Mouse (Mus musculus) limb, embryonic 10.5 days (tissue): Measurements from ENCODE around the gene Il20rb. TPM values are rescaled to one million over a fixed set of nuclear protein-coding genes. Genes with fewer than 3 reads are reported as not detected.

Experiments
- polyA plus RNA-seq: library from polyadenylated mRNA; unstranded; fragments of >200 nt; fragmentation: Nextera tagmentation; extraction: Ambion mirVana; gene quantifications from 2 replicates; pipeline ENCODE4 v1.2.1, GENCODE M21; 2016

Il20rb gene
- polyA plus RNA-seq, 1 experiment from 2014 or later = 1.6 TPM

Other genes with a start within 250 kb of the Il20rb start
- 62.5 and 66.3 TPM in 2 replicates for gene Nck1, start 59.3 kb upstream of the Il20rb start, polyA plus RNA-seq
- 1.6 and 3.4 TPM in 2 replicates for gene Slc35g2, start 84.3 kb upstream of the Il20rb start, polyA plus RNA-seq
- gene Stag1, start 111.0 kb upstream of the Il20rb start, polyA plus RNA-seq = 52.8 and 57.2 TPM in 2 replicates